Mouse (Mus musculus): ENCODE data around the gene Nek8.
A peak's percentile ranks its signal among the peaks of the same experiment; 100 is the strongest.

GRCm38 (mm10) chr11:78179438-78179999, 3.0 kb upstream of the Nek8 start:
- TF ChIP-seq ELF1 (IDR thresholded peaks at IDR 0.05; ENCODE audit: low read depth, low read length): no peak
- TF ChIP-seq POLR2A (IDR thresholded peaks at IDR 0.05; ENCODE audit: low read depth, low read length): peak; percentile 18; the same call in 1 of the 2 replicates
- TF ChIP-seq CHD2 (IDR thresholded peaks at IDR 0.05; ENCODE audit: low read length): no peak; the same call in 1 of the 2 replicates
- no peak for TF ChIP-seq CTCF (conservative IDR thresholded peaks at IDR 0.05 in 1 of 2, IDR thresholded peaks at IDR 0.05 in 1 of 2; ENCODE audit: low read depth in 2 of 2, low read length in 2 of 2)
- TF ChIP-seq EP300 (IDR thresholded peaks at IDR 0.05; ENCODE audit: low read length): peak; percentile 38; the same call in 1 of the 2 replicates
- peak; percentile 57; the same call in 1 of the 2 replicates for TF ChIP-seq SIN3A (IDR thresholded peaks at IDR 0.05; ENCODE audit: low read length)
- no peak for TF ChIP-seq MEF2A (IDR thresholded peaks at IDR 0.05; ENCODE audit: borderline replicate concordance, low read depth, low read length)
- TF ChIP-seq TCF12 (IDR thresholded peaks at IDR 0.05; ENCODE audit: low read depth, low read length): 0 out of 2 replicates have a peak, but pooled peaks have one; percentile 8

Data from CH12.LX (cell line).